Mouse (Mus musculus) megakaryocyte, embryonic 14.5 days (primary cell): ENCODE data around the gene Adam12.

Experiments used
- FLI1 ChIP-seq: IDR thresholded peaks from 2 replicates; pipeline ENCODE4 v1.6.1; 2012; ENCODE audit warnings: low read length, inconsistent platforms, mixed read lengths
- GATA1 ChIP-seq: IDR thresholded peaks from 3 replicates; pipeline ENCODE4 v1.6.1; 2012; ENCODE audit warnings: mixed read lengths, low read length, inconsistent platforms, borderline replicate concordance

DNA sequence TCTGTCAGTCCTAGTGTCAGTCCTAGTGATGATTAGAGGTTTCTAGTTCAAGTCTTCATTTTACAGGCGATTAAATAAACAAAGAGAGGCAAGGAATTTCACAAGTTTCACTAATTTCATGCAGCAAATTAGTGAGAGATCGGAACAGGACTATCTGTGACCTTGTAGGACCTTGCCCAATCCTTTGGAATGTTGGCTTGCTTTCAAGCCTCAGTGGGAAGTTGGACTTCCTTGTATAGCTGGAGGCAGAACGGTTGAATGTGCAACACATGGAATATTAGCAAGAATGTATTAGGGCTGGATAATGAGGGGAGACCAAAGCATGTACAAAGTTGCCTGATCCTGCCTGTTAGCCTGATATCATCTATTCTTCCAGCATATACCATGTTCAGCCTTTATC lies 141.2 kb downstream of the Adam12 start:
- TF ChIP-seq GATA1 (no peak), FLI1 (no peak)
